Mouse (Mus musculus): Measurements from ENCODE around the gene Ssty1. TPM values are rescaled to one million over a fixed set of nuclear protein-coding genes. Genes with fewer than 3 reads are reported as not detected.

Ssty1 gene
- polyA plus RNA-seq (2012; rRNA removed), result not detected in 2 replicates

DNA sequence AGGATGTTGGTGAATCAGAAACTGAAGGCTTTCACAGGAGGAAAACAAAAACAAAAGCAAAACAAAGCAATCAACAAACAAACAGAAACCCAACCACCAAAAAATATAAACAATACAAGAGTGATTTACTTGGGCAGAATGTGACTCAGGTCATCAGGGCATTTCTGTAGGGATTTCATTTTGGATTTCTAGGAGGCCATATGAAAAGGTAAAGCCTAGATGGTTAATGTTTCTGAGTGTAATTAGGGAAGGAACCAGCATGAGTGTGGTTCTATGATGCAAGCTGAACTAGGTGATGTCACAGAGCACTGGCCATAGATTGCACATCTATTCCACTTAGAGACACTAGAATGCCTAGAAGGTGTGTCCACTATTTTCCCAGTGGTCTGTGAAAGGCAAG lies at the start of gene Ssty1:
Gene Ssty1, plus strand, starts transcription at position 301 of the 400 bp plus-strand sequence.

GRCm38 (mm10) chrY:18061712-18062111 lies 27.2 kb upstream of the Ssty1 start, which contains the start of gene Gm21764:
Gene Gm21764, minus strand, starts transcription at chrY:18061812.

Other genes starting within 250 kb of the Ssty1 start
- gene Gm21904, start 242.8 kb upstream of the Ssty1 start, polyA plus RNA-seq (2012; rRNA removed), result not detected in 2 replicates
- not detected in 2 replicates for gene Gm20772, start 214.4 kb upstream of the Ssty1 start, polyA plus RNA-seq (2012; rRNA removed)
- not detected in 2 replicates for gene Gm20831, start 214.4 kb upstream of the Ssty1 start, polyA plus RNA-seq (2012; rRNA removed)
- gene Srsy, start 151.8 kb upstream of the Ssty1 start, polyA plus RNA-seq (2012; rRNA removed), result not detected in 2 replicates
- not detected in 2 replicates for gene Gm21764, start 27.3 kb upstream of the Ssty1 start, polyA plus RNA-seq (2012; rRNA removed)